Mouse (Mus musculus) brain, adult 2 months (tissue): ENCODE data around the gene Gm7138.
"Not testable (repeated sequence)": the region's sequence is repeated elsewhere in the genome, so short reads cannot be mapped to it uniquely, and the experiment has no call there.

ENCODE experiments used
- DNase-seq: peaks from one replicate; pipeline ENCODE4 v3.0.0; 2011; ENCODE audit warnings: low read depth, low spot score

The Gm7138 gene

GRCm38 (mm10) chr10:77750686-77751085, 26.1 kb downstream of the Gm7138 start:
- DNase-seq = not testable (repeated sequence)

- not testable (repeated sequence) for DNase-seq
Measured at GRCm38 (mm10) chr10:77741924-77742688, 34.6 kb downstream of the Gm7138 start, which contains the start of gene Gm18596. TSS of gene Gm18596 (minus strand) at chr10:77742638.

- DNase-seq = no peak
Measured at GRCm38 (mm10) chr10:77738929-77739328, 37.8 kb downstream of the Gm7138 start.

GRCm38 (mm10) chr10:77735928-77736327, 40.8 kb downstream of the Gm7138 start:
- no peak for DNase-seq

GRCm38 (mm10) chr10:77729241-77729640, 47.5 kb downstream of the Gm7138 start:
- no peak for DNase-seq

GRCm38 (mm10) chr10:77728280-77728679, 48.5 kb downstream of the Gm7138 start:
- DNase-seq = peak; percentile 20
